Mouse (Mus musculus) heart, embryonic 14.5 days (tissue): Measurements from ENCODE around the gene Vps41. TPM values are rescaled to one million over a fixed set of nuclear protein-coding genes. Genes with fewer than 3 reads are reported as not detected.

Source experiments
- ATAC-seq: fragments of 200-750 bp; cut with Nextera tagmentation; 2 replicates; pipeline ENCODE4 v1.8.0; 2017; ENCODE audit warnings: low read depth, moderate TSS enrichment; ENCODE audit not compliant: insufficient number of reproducible peaks, insufficient read depth, low FRiP score
- H3K27ac ChIP-seq, 2 experiments: fragments of 200-500 bp in 1 of 2; fragments of 300-500 bp in 1 of 2; sonication (generic) in 1 of 2; replicated peaks in 1 of 2; 2 replicates each; pipeline ENCODE4 v1.5.1; 2012 to 2014; ENCODE audit warnings: low read depth in 2 of 2, low read length in 2 of 2, control low read depth in 1 of 2, mild to moderate bottlenecking in 1 of 2, mixed read lengths in 1 of 2; ENCODE audit not compliant: control insufficient read depth in 1 of 2, insufficient read depth in 1 of 2
- H3K27me3 ChIP-seq: fragments of 300-500 bp; sonication (generic); 2 replicates; pipeline ENCODE4 v1.6.1; 2014; ENCODE audit warnings: mild to moderate bottlenecking, low read length, control low read depth; ENCODE audit not compliant: control insufficient read depth, insufficient read depth
- H3K36me3 ChIP-seq: fragments of 300-500 bp; sonication (generic); 2 replicates; pipeline ENCODE4 v1.6.1; 2014; ENCODE audit warnings: mild to moderate bottlenecking, control low read depth, low read length, mixed read lengths; ENCODE audit not compliant: control insufficient read depth, insufficient read depth
- H3K4me1 ChIP-seq, 2 experiments: fragments of 200-500 bp in 1 of 2; fragments of 300-500 bp in 1 of 2; sonication (generic) in 1 of 2; 2 replicates each; pipeline ENCODE4 v1.6.1; 2012 to 2014; ENCODE audit warnings: low read length in 2 of 2, control low read depth in 1 of 2, mixed read lengths in 1 of 2; ENCODE audit not compliant: control insufficient read depth in 2 of 2, insufficient read depth in 2 of 2
- H3K4me2 ChIP-seq: fragments of 300-500 bp; sonication (generic); 2 replicates; pipeline ENCODE4 v1.6.1; 2014; ENCODE audit warnings: mild to moderate bottlenecking, low read length
- H3K4me3 ChIP-seq, 2 experiments: fragments of 200-500 bp in 1 of 2; fragments of 300-500 bp in 1 of 2; sonication (generic) in 1 of 2; 2 replicates each; pipeline ENCODE4 v1.5.1; 2012 to 2014; ENCODE audit warnings: low read length in 2 of 2, mild to moderate bottlenecking in 2 of 2, control low read depth in 1 of 2, low read depth in 1 of 2, moderate library complexity in 1 of 2; ENCODE audit not compliant: control insufficient read depth in 1 of 2, insufficient read depth in 1 of 2
- H3K9ac ChIP-seq: fragments of 300-500 bp; sonication (generic); 2 replicates; pipeline ENCODE4 v1.6.1; 2014; ENCODE audit warnings: mild to moderate bottlenecking, low read length
- H3K9me3 ChIP-seq: fragments of 300-500 bp; sonication (generic); 2 replicates; pipeline ENCODE4 v1.6.1; 2016; ENCODE audit warnings: low read length, control low read depth; ENCODE audit not compliant: control insufficient read depth
- WGBS: fragments of 180-500 bp; shearing (Covaris S2); extraction: QIAGEN DNeasy Blood & Tissue Kit; methylation state at CpG from one replicate; pipeline ENCODE4 v1.1.7; 2014; 5-methylcytosine and 5-hydroxymethylcytosine counted together
- polyA plus RNA-seq: library from polyadenylated mRNA; unstranded; fragments of >200 nt; fragmentation: Nextera tagmentation; extraction: Ambion mirVana; gene quantifications from 2 replicates; pipeline ENCODE4 v1.2.1, GENCODE M21; 2014

Vps41 gene
- polyA plus RNA-seq = 52.7 and 56.4 TPM in 2 replicates

DNA sequence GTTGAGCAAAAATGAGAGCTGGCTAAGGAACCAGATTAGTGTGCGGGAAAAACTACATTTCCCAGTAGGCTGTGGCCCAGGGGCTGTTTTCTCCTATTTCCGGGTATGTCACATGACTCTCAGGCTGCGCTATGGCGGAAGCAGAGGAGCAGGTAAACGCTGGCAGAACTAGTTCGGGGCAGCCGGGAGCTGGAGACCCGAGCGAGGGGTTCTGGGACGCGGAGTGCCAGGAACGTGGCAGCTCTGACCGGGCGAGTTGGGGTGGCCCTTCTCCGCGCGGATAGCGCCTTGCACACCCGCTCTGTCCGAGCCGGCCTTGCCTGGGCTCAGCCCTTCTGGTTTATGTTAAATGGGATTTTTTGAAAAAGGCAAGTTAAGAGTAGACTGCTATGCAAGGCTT lies at the start of gene Vps41:
TSS of gene Vps41 (plus strand) at position 102 of the 400 bp plus-strand sequence.
- Histone ChIP-seq H3K27ac (0 out of 4 replicates have a peak within 1 kb of the TSS, but pooled peaks of 1 of the 2 experiments have one; percentile 3), H3K4me3 (peak within 1 kb of the TSS; percentile 72 to 90), H3K4me1 (peaks cover 0 to 4% of the 10 kb centered on the region in 2 experiments; a peak in 2 of 4 replicates), H3K9ac (peak within 1 kb of the TSS; percentile 83), H3K27me3 (no peaks in the 10 kb centered on the region), H3K9me3 (no peaks in the 10 kb centered on the region), H3K36me3 (no peaks in the 10 kb centered on the region), H3K4me2 (peak within 1 kb of the TSS; percentile 76)
- WGBS = under 1% methylated on average over 21 of the region's 21 CpGs
- ATAC-seq = peak; percentile 87

DNA sequence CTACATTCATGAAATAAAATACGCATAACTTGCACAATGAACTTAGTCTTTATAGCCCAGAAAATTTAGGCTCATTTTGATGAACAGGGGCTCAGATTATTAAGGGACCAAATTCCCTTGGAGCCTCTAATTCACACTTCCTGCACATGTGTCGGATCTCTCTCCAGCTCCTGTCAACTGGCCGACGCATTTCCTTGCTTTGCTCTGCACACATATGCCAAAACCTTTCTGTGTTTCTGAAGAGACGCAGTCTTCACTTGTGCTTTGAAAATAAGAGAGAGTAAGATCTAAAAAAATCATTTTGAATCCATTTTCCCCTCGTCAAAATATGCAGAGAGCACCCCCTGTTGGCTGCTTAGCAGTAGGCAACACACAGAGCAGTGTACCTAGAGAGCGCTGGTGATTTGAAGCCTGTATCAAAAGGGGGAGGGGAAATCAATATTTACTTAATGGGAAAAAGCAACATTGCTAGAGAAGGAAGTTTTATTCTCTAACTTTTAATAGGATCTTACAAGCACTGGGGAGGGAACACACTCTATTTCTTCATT lies 18.5 kb upstream of the Vps41 start:
- Histone ChIP-seq H3K4me1 (no peaks in the 10 kb centered on the region), H3K27me3 (no peaks in the 10 kb centered on the region), H3K36me3 (no peaks in the 10 kb centered on the region), H3K4me3 (no peak overlapping the region), H3K4me2 (no peak overlapping the region), H3K27ac (no peak overlapping the region), H3K9me3 (no peaks in the 10 kb centered on the region), H3K9ac (no peak overlapping the region)
- WGBS = 46% methylated on average over 7 of the region's 7 CpGs
- no peak for ATAC-seq

GRCm38 (mm10) chr13:18711685-18712084 lies 5.4 kb upstream of the Vps41 start:
- H3K27me3 ChIP-seq = no peaks in the 10 kb centered on the region
- H3K4me2 ChIP-seq = no peak overlapping the region
- 81% methylated on average over 1 of the region's 1 CpGs for WGBS

DNA sequence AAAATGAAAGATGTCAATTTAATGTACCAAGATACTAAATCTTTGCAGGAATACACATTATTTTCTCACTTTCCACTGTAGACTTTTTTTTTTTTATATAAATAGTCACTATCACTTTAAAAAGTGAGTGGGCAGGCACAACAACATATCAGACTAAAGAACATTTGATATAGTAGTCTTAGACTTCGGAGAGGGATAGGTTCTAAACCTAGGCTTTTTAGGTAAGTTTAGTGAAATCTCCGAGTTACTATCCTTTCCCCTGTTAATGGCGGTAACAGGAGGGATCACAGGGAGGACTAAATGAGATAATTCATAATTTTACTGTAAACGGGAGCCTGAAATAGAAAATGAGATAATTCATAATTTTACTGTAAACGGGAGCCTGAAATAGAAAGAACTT lies 379 bp upstream of the Vps41 start:
- H3K27me3 ChIP-seq = no peaks in the 10 kb centered on the region
- H3K4me3 ChIP-seq = peak overlapping the region in 1 of 2 experiments; percentile 72; a peak in 2 of 4 replicates
- H3K9me3 ChIP-seq = no peaks in the 10 kb centered on the region
- WGBS = 36% methylated on average over 5 of the region's 5 CpGs
- no peak overlapping the region; the same call in 1 of the 2 replicates for H3K9ac ChIP-seq
- no peak overlapping the region for H3K27ac ChIP-seq
- ATAC-seq = no peak
- H3K4me2 ChIP-seq = peak overlapping the region; percentile 76
- H3K4me1 ChIP-seq = peaks cover 0 to 4% of the 10 kb centered on the region in 2 experiments; a peak in 2 of 4 replicates
- no peaks in the 10 kb centered on the region for H3K36me3 ChIP-seq

More at GRCm38 (mm10) chr13:18711685-18712084, 5.4 kb upstream of the Vps41 start:
- Histone ChIP-seq H3K4me1 (no peaks in the 10 kb centered on the region), H3K36me3 (no peaks in the 10 kb centered on the region), H3K9me3 (no peaks in the 10 kb centered on the region), H3K27ac (no peak overlapping the region), H3K9ac (no peak overlapping the region), H3K4me3 (no peak overlapping the region)
- ATAC-seq = no peak

DNA sequence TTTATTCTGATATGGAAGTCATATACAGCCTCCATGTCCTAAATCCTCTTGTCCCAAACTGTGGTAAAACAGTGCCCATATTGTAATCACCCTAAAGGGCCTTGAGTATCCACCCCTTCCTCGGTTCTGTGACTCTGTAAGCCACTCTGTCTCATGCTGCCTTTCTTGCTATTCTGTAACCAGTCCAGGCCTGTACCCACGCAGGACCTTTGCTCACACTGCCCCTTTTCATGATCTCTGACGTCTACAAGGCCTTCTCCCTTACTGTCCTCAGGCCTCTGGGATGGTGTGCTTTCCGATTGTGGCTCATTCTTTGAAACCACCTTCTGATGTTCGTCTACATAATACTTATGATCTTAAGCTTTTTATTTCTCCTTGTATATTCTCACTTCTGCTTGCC lies 1.4 kb downstream of the Vps41 start:
- H3K4me2 ChIP-seq = no peak overlapping the region
- 78% methylated on average over 5 of the region's 5 CpGs for WGBS
- no peak overlapping the region for H3K4me3 ChIP-seq

GRCm38 (mm10) chr13:18730666-18731065 lies 13.6 kb downstream of the Vps41 start:
- Histone ChIP-seq H3K36me3 (no peaks in the 10 kb centered on the region; the same call in 1 of the 2 replicates), H3K9ac (no peak overlapping the region), H3K4me1 (peaks cover 0 to 3% of the 10 kb centered on the region in 2 experiments; a peak in 1 of 4 replicates), H3K27ac (no peak overlapping the region), H3K9me3 (0 out of 2 replicates have a peak, but pooled peaks cover 3% of the 10 kb centered on the region), H3K4me2 (no peak overlapping the region), H3K27me3 (no peaks in the 10 kb centered on the region), H3K4me3 (no peak overlapping the region)
- no peak for ATAC-seq
- 94% methylated on average over 3 of the region's 3 CpGs for WGBS

More for the DNA sequence above, 1.4 kb downstream of the Vps41 start:
- ATAC-seq = no peak
- H3K9me3 ChIP-seq = no peaks in the 10 kb centered on the region
- no peak overlapping the region for H3K27ac ChIP-seq
- no peaks in the 10 kb centered on the region for H3K27me3 ChIP-seq
- H3K4me1 ChIP-seq = peaks cover 0 to 4% of the 10 kb centered on the region in 2 experiments; a peak in 2 of 4 replicates
- peaks cover 4% of the 10 kb centered on the region; the same call in 1 of the 2 replicates for H3K36me3 ChIP-seq
- no peak overlapping the region for H3K9ac ChIP-seq

DNA sequence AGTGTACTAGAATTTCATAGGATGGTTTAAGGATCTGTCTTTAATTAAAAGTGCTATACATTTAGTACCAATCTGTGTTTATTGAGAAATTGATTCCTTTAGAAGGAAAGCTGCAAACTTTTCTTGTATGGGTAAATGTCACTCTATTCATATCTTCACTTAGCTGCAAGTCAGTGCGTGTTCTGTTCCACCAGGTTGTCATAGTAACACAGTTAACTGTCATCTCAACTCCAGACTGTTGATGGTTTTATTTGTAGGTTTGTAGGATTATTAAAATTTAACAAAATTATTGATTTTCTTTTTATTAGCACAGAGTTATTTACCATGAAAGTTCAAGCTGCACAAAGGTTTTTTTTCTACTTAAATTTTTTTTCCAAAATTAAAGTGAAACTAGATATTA lies 19.5 kb downstream of the Vps41 start:
- no peak for ATAC-seq
- H3K4me3 ChIP-seq = no peak overlapping the region
- no peaks in the 10 kb centered on the region for H3K27me3 ChIP-seq
- 70% methylated on average over 1 of the region's 1 CpGs for WGBS
- no peak overlapping the region for H3K27ac ChIP-seq
- H3K4me2 ChIP-seq = no peak overlapping the region
- H3K9ac ChIP-seq = no peak overlapping the region
- H3K4me1 ChIP-seq = peaks cover 0 to 3% of the 10 kb centered on the region in 2 experiments; a peak in 1 of 4 replicates
- peaks cover 9% of the 10 kb centered on the region for H3K9me3 ChIP-seq
- peaks cover 23% of the 10 kb centered on the region for H3K36me3 ChIP-seq
